Comparison of ENCODE assay signal across 8 mouse cellular contexts in the genomic region with DNA sequence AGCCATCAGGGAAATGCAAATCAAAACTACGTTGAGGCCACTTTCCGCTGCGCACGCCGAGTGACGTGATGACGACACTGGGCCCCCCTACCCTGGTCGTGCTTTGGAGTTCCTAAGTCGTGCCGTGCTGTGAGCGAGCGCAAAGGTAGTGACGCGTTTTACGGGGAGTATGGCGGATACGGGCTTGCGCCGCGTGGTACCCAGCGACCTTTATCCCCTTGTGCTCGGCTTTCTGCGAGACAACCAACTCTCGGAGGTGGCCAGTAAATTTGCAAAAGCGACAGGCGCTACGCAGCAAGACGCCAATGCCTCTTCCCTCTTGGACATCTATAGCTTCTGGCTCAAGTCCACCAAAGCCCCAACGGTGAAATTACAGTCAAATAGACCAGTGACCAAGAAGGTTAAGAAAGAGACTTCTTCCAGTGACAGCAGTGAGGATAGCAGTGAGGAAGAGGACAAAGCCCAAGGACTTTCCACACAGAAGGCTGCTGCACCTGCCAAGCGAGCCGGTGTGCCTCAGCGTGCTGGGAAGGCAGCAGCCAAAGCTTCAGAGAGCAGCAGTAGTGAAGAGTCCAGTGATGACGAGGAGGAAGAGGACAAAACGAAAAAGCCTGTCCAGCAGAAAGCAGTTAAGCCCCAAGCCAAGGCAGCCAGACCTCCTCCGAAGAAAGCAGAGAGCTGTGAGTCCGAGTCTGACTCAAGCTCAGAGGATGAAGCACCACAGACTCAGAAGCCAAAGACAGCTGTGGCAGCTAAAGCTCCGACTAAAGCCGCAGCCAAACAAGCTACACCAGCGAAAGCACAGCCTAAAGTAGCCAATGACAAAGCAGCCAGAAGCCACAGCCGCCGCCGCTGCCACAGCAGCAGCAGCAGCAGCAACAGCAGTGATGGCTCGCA.
A peak's percentile ranks its signal among the peaks of the same experiment; 100 is the strongest.
DNase-seq lines count a peak whose midpoint lies in the region; ATAC-seq and TF ChIP-seq lines count a peak whose summit lies in the region.

No protein-coding gene starts in this region.

- no peaks in the 10 kb centered on the region for H3K36me3 ChIP-seq in heart, adult 2 months (ENCODE audit: control insufficient read depth, insufficient read depth, low read length)
- H3K36me3 ChIP-seq in liver, embryonic 14.5 days (replicated peaks; ENCODE audit: control insufficient read depth, insufficient read depth, low read depth) = no peaks in the 10 kb centered on the region
- no peaks in the 10 kb centered on the region for H3K36me3 ChIP-seq in neural tube, embryonic 14.5 days (ENCODE audit: control insufficient read depth, insufficient read depth, low read length)

- no peak overlapping the region for H3K27ac ChIP-seq in heart, adult 2 months
- no peak overlapping the region for H3K27ac ChIP-seq in liver, embryonic 14.5 days
- H3K27ac ChIP-seq in neural tube, embryonic 14.5 days (ENCODE audit: low read depth, low read length) = peak overlapping the region; percentile 84

- H3K4me2 ChIP-seq in liver, embryonic 14.5 days (ENCODE audit: low read depth) = peak overlapping the region; percentile 38
- peak overlapping the region; percentile 57 for H3K4me2 ChIP-seq in neural tube, embryonic 14.5 days (ENCODE audit: low read depth, low read length)

- WGBS in heart, adult 2 months = 22% methylated on average over 43 of the region's 43 CpGs
- 18% methylated on average over 43 of the region's 43 CpGs for WGBS in liver, embryonic 14.5 days (ENCODE audit: insufficient replicate concordance)
- WGBS in neural tube, embryonic 14.5 days = 16% methylated on average over 43 of the region's 43 CpGs

- H3K9me3 ChIP-seq in liver, embryonic 14.5 days (ENCODE audit: control insufficient read depth, low read length) = no peaks in the 10 kb centered on the region
- H3K9me3 ChIP-seq in neural tube, embryonic 14.5 days (ENCODE audit: control insufficient read depth, low read length) = 0 out of 2 replicates have a peak, but pooled peaks cover 2% of the 10 kb centered on the region

- intact Hi-C loops in heart, adult 2 months (cut with DNase I) = no loop called here

- no peaks in the 10 kb centered on the region for H3K4me1 ChIP-seq in heart, adult 2 months (ENCODE audit: control insufficient read depth, insufficient read depth, low read length)
- no peaks in the 10 kb centered on the region for H3K4me1 ChIP-seq in liver, embryonic 14.5 days (replicated peaks; ENCODE audit: control insufficient read depth in 2 of 2, insufficient read depth in 2 of 2, low read length in 1 of 2)
- H3K4me1 ChIP-seq in neural tube, embryonic 14.5 days (ENCODE audit: control insufficient read depth, insufficient read depth, low read length) = peaks cover 2% of the 10 kb centered on the region; the same call in 1 of the 2 replicates

- TF ChIP-seq EP300 in heart, adult 2 months (IDR thresholded peaks at IDR 0.05; ENCODE audit: insufficient read depth, low read depth, low read length) = no peak
- no peak for TF ChIP-seq EP300 in liver, embryonic 14.5 days (IDR thresholded peaks at IDR 0.05; ENCODE audit: low read depth)

- TF ChIP-seq POLR2A in heart, adult 2 months (IDR thresholded peaks at IDR 0.05; ENCODE audit: insufficient read depth, low read depth, low read length) = no peak

- H3K79me2 ChIP-seq in heart, adult 2 months (replicated peaks; ENCODE audit: control insufficient read depth, insufficient read depth, low read length) = no peaks in the 10 kb centered on the region

- peak; percentile 4 for DNase-seq in urinary bladder, postnatal 14 days (ENCODE audit: low spot score)
- no peak for DNase-seq in urinary bladder, postnatal 10 days (ENCODE audit: low spot score)
- DNase-seq in embryo, embryonic 10 days (ENCODE audit: low spot score) = peak; percentile 77
- peak; percentile 16 to 17 for DNase-seq in heart, adult 2 months
- peak; percentile 4 for DNase-seq in kidney, postnatal 14 days
- no peak for DNase-seq in liver, embryonic 14.5 days (ENCODE audit: low read depth in 3 of 3, low spot score in 3 of 3)
- peak; percentile 1 for DNase-seq in yolk sac, embryonic 10.5 days (ENCODE audit: low spot score)

- peak overlapping the region; percentile 34 for H3K4me3 ChIP-seq in heart, adult 2 months
- peak overlapping the region in 1 of 2 experiments; percentile 26; a peak in 2 of 4 replicates for H3K4me3 ChIP-seq in liver, embryonic 14.5 days (ENCODE audit: insufficient read depth in 1 of 2, low read depth in 2 of 2, low read length in 2 of 2)
- H3K4me3 ChIP-seq in neural tube, embryonic 14.5 days (ENCODE audit: low read depth, low read length) = peak overlapping the region; percentile 32

- TF ChIP-seq CTCF in heart, adult 2 months (IDR thresholded peaks at IDR 0.05) = no peak
- TF ChIP-seq CTCF in liver, embryonic 14.5 days (IDR thresholded peaks at IDR 0.05; ENCODE audit: low read depth) = no peak

- H3K27me3 ChIP-seq in heart, adult 2 months (ENCODE audit: control insufficient read depth, insufficient read depth, low read length) = no peaks in the 10 kb centered on the region
- H3K27me3 ChIP-seq in liver, embryonic 14.5 days (ENCODE audit: control insufficient read depth, insufficient read depth, low read length) = no peaks in the 10 kb centered on the region
- no peaks in the 10 kb centered on the region for H3K27me3 ChIP-seq in neural tube, embryonic 14.5 days (ENCODE audit: control insufficient read depth, insufficient read depth, low read length)

- no peak overlapping the region for H3K9ac ChIP-seq in heart, adult 2 months (ENCODE audit: low read depth, low read length)
- no peak overlapping the region for H3K9ac ChIP-seq in liver, embryonic 14.5 days (replicated peaks)
- H3K9ac ChIP-seq in neural tube, embryonic 14.5 days (replicated peaks; ENCODE audit: low read depth, low read length) = peak overlapping the region; percentile 55

- ATAC-seq in liver, embryonic 14.5 days (ENCODE audit: insufficient read depth) = no peak
- peak; percentile 97 for ATAC-seq in neural tube, embryonic 14.5 days (ENCODE audit: low read depth)

Comparison
In these comparisons a context has a peak if more than half of its experiments do, and no peak if none do; other contexts are left out.
1. DNase-seq: peak in urinary bladder, postnatal 14 days (single experiment), embryo, embryonic 10 days (single experiment), heart, adult 2 months (2 of 2), kidney, postnatal 14 days (single experiment) and yolk sac, embryonic 10.5 days (single experiment); none in urinary bladder, postnatal 10 days (single experiment) and liver, embryonic 14.5 days (0 of 3).